Mouse (Mus musculus): ENCODE measurements around the gene Fchsd2.

Gene Fchsd2

GRCm38 (mm10) chr7:101321218-101321827 is 228.7 kb downstream of the Fchsd2 start:
- DNase-seq: peak; percentile 72

GRCm38 (mm10) chr7:101323141-101323594 is 230.5 kb downstream of the Fchsd2 start:
- DNase-seq: peak; percentile 68

GRCm38 (mm10) chr7:101324142-101324962 is 231.7 kb downstream of the Fchsd2 start:
- peak; percentile 63 for DNase-seq

GRCm38 (mm10) chr7:101326006-101326405 is 233.3 kb downstream of the Fchsd2 start:
- no peak for DNase-seq

GRCm38 (mm10) chr7:101327263-101327662 is 234.6 kb downstream of the Fchsd2 start:
- no peak for DNase-seq

- DNase-seq: no peak
These were observed 235.1 kb downstream of the Fchsd2 start for GRCm38 (mm10) chr7:101327786-101328185.

GRCm38 (mm10) chr7:101328621-101329158 is 236.0 kb downstream of the Fchsd2 start:
- peak; percentile 76 for DNase-seq

GRCm38 (mm10) chr7:101329606-101330005 is 236.9 kb downstream of the Fchsd2 start:
- DNase-seq: peak; percentile 52

- DNase-seq: peak; percentile 66
These were observed 237.6 kb downstream of the Fchsd2 start for GRCm38 (mm10) chr7:101330074-101330840.

GRCm38 (mm10) chr7:101330841-101331173 is 238.1 kb downstream of the Fchsd2 start:
- peak; percentile 86 for DNase-seq

- no peak for DNase-seq
These were observed 239.6 kb downstream of the Fchsd2 start for GRCm38 (mm10) chr7:101332045-101332831.
